Mouse (Mus musculus) MEL (cell line): ENCODE measurements around the gene Gm20696. TPM values are rescaled to one million over a fixed set of nuclear protein-coding genes. Genes with fewer than 3 reads are reported as not detected.

Experiments used
- DNase-seq: peaks from one replicate; pipeline ENCODE4 v3.0.0; 2011; ENCODE audit warnings: low read depth, low spot score
- H3K27ac ChIP-seq: 2 replicates; pipeline ENCODE4 v1.5.1; 2012; ENCODE audit warnings: low read depth, mild to moderate bottlenecking, control low read depth, low read length, moderate library complexity; ENCODE audit not compliant: control insufficient read depth
- H3K27me3 ChIP-seq, 2 experiments: fragments of 150-350 bp in 1 of 2; sonication (generic) in 1 of 2; 2 replicates each; pipeline ENCODE4 v1.6.1; 2012; ENCODE audit warnings: low read length in 2 of 2, mild to moderate bottlenecking in 2 of 2, improper control_type of control experiment in 1 of 2, moderate library complexity in 1 of 2; ENCODE audit not compliant: insufficient read depth in 2 of 2, control insufficient read depth in 1 of 2
- H3K36me3 ChIP-seq, 2 experiments: 2 replicates each; pipeline ENCODE4 v1.6.1; 2012 to 2014; ENCODE audit warnings: low read length in 2 of 2, improper control_type of control experiment in 1 of 2, inconsistent platforms in 1 of 2, mild to moderate bottlenecking in 1 of 2; ENCODE audit not compliant: insufficient read depth in 2 of 2, control insufficient read depth in 1 of 2
- H3K4me1 ChIP-seq, 2 experiments: fragments of 150-350 bp in 1 of 2; sonication (generic) in 1 of 2; 2 replicates each; pipeline ENCODE4 v1.6.1; 2012; ENCODE audit warnings: low read length in 2 of 2, improper control_type of control experiment in 1 of 2, mild to moderate bottlenecking in 1 of 2; ENCODE audit not compliant: insufficient read depth in 2 of 2, control insufficient read depth in 1 of 2
- H3K4me3 ChIP-seq, 2 experiments: fragments of 150-350 bp in 1 of 2; sonication (generic) in 1 of 2; 2 replicates each; pipeline ENCODE4 v1.5.1; 2012; ENCODE audit warnings: low read depth in 2 of 2, low read length in 2 of 2, mild to moderate bottlenecking in 2 of 2, moderate library complexity in 2 of 2, control low read depth in 1 of 2, improper control_type of control experiment in 1 of 2; ENCODE audit not compliant: control insufficient read depth in 1 of 2, insufficient read depth in 1 of 2
- H3K79me2 ChIP-seq: 2 replicates; pipeline ENCODE4 v1.6.1; 2012; ENCODE audit warnings: mild to moderate bottlenecking, low read length, moderate library complexity; ENCODE audit not compliant: control insufficient read depth, poor library complexity, insufficient read depth
- H3K9ac ChIP-seq: 2 replicates; pipeline ENCODE4 v1.6.1; 2012; ENCODE audit warnings: low read depth, mild to moderate bottlenecking, control low read depth, low read length, moderate library complexity; ENCODE audit not compliant: control insufficient read depth, poor library complexity, severe bottlenecking
- H3K9me3 ChIP-seq: fragments of 150-350 bp; sonication (generic); replicated peaks from 2 replicates; pipeline ENCODE4 v1.6.1; 2012; ENCODE audit warnings: mild to moderate bottlenecking, low read length, improper control_type of control experiment, moderate library complexity; ENCODE audit not compliant: insufficient read depth
- CHD2 ChIP-seq: IDR thresholded peaks from 2 replicates; pipeline ENCODE4 v1.6.1; 2011; ENCODE audit warnings: low read length, improper control_type of control experiment
- E2F4 ChIP-seq: IDR thresholded peaks from 2 replicates; pipeline ENCODE4 v1.6.1; 2011; ENCODE audit warnings: low read depth, low read length, improper control_type of control experiment, borderline replicate concordance
- GATA1 ChIP-seq: IDR thresholded peaks from 2 replicates; pipeline ENCODE4 v1.6.1; 2011; ENCODE audit warnings: low read depth, low read length, improper control_type of control experiment
- JUND ChIP-seq: IDR thresholded peaks from 2 replicates; pipeline ENCODE4 v1.6.1; 2011; ENCODE audit warnings: low read depth, mild to moderate bottlenecking, improper control_type of control experiment, low read length
- KAT2A ChIP-seq: conservative IDR thresholded peaks from 2 replicates; pipeline ENCODE4 v1.6.1; 2012; ENCODE audit warnings: low read depth, low read length, improper control_type of control experiment, inconsistent platforms
- MAFK ChIP-seq: IDR thresholded peaks from 2 replicates; pipeline ENCODE4 v1.6.1; 2011; ENCODE audit warnings: low read depth, mild to moderate bottlenecking, low read length, improper control_type of control experiment, borderline replicate concordance
- MAZ ChIP-seq: IDR thresholded peaks from 2 replicates; pipeline ENCODE4 v1.6.1; 2012; ENCODE audit warnings: low read depth, mild to moderate bottlenecking, inconsistent platforms, low read length, improper control_type of control experiment
- MXI1 ChIP-seq: IDR thresholded peaks from 2 replicates; pipeline ENCODE4 v1.6.1; 2011; ENCODE audit warnings: mild to moderate bottlenecking, low read depth, low read length, improper control_type of control experiment
- MYB ChIP-seq: IDR thresholded peaks from 2 replicates; pipeline ENCODE4 v1.6.1; 2011; ENCODE audit warnings: mild to moderate bottlenecking, low read depth, low read length, improper control_type of control experiment
- MYC ChIP-seq: IDR thresholded peaks from 2 replicates; pipeline ENCODE4 v1.6.1; 2011; ENCODE audit warnings: low read depth, mild to moderate bottlenecking, low read length, improper control_type of control experiment, moderate library complexity
- POLR2A ChIP-seq, 2 experiments: IDR thresholded peaks; 2 replicates each; pipeline ENCODE4 v1.6.1; 2011 to 2012; ENCODE audit warnings: low read length in 2 of 2, mild to moderate bottlenecking in 2 of 2, control low read depth in 1 of 2, improper control_type of control experiment in 1 of 2, low read depth in 1 of 2, moderate library complexity in 1 of 2; ENCODE audit not compliant: control insufficient read depth in 1 of 2, insufficient read depth in 1 of 2, poor library complexity in 1 of 2
- POLR2AphosphoS2 ChIP-seq: IDR thresholded peaks from 2 replicates; pipeline ENCODE4 v1.6.1; 2011; ENCODE audit warnings: low read length, improper control_type of control experiment
- RAD21 ChIP-seq: IDR thresholded peaks from 2 replicates; pipeline ENCODE4 v1.6.1; 2011; ENCODE audit warnings: mild to moderate bottlenecking, low read depth, low read length, improper control_type of control experiment
- RCOR1 ChIP-seq: IDR thresholded peaks from 2 replicates; pipeline ENCODE4 v1.6.1; 2012; ENCODE audit warnings: low read depth, mild to moderate bottlenecking, inconsistent platforms, low read length, improper control_type of control experiment
- TAL1 ChIP-seq: IDR thresholded peaks from 2 replicates; pipeline ENCODE4 v1.6.1; 2012; ENCODE audit warnings: mild to moderate bottlenecking, inconsistent platforms, low read length, moderate library complexity, mixed read lengths
- TBP ChIP-seq: IDR thresholded peaks from 2 replicates; pipeline ENCODE4 v1.8.0; 2011; ENCODE audit warnings: low read depth, low read length, improper control_type of control experiment
- UBTF ChIP-seq: IDR thresholded peaks from 2 replicates; pipeline ENCODE4 v1.6.1; 2012; ENCODE audit warnings: low read depth, mild to moderate bottlenecking, inconsistent platforms, low read length, improper control_type of control experiment, moderate library complexity, borderline replicate concordance; ENCODE audit not compliant: insufficient read depth
- ZC3H11A ChIP-seq: IDR thresholded peaks from 2 replicates; pipeline ENCODE4 v1.6.1; 2012; ENCODE audit warnings: low read depth, mild to moderate bottlenecking, inconsistent platforms, low read length, improper control_type of control experiment
- ZKSCAN1 ChIP-seq: IDR thresholded peaks from 2 replicates; pipeline ENCODE4 v1.6.1; 2012; ENCODE audit warnings: low read depth, mild to moderate bottlenecking, inconsistent platforms, low read length, improper control_type of control experiment, moderate library complexity
- ZMIZ1 ChIP-seq: IDR thresholded peaks from 2 replicates; pipeline ENCODE4 v1.6.1; 2012; ENCODE audit warnings: low read depth, mild to moderate bottlenecking, inconsistent platforms, low read length, improper control_type of control experiment, moderate library complexity
- polyA plus RNA-seq, 2 experiments: library from polyadenylated mRNA; stranded (reverse) in 1 of 2; unstranded in 1 of 2; fragments of >175 nt in 1 of 2; fragments of >200 nt in 1 of 2; gene quantifications; 2 replicates each; pipeline versions ENCODE4 v1.2.1 to v1.2.4; 2012; ENCODE audit warnings: low replicate concordance in 2 of 2, low read depth in 1 of 2; ENCODE audit not compliant: insufficient read length in 2 of 2, insufficient read depth in 1 of 2, missing spikeins in 1 of 2
- total RNA-seq: library from RNA; depleted of rRNA; stranded (reverse); fragments of 300-350 nt; gene quantifications from 2 replicates; pipeline ENCODE4 v1.2.3, GENCODE M21; 2012

Gm20696 gene
- total and polyA plus RNA-seq, 3 experiments: 0.07 to 0.39 TPM; not detected in 1

DNA sequence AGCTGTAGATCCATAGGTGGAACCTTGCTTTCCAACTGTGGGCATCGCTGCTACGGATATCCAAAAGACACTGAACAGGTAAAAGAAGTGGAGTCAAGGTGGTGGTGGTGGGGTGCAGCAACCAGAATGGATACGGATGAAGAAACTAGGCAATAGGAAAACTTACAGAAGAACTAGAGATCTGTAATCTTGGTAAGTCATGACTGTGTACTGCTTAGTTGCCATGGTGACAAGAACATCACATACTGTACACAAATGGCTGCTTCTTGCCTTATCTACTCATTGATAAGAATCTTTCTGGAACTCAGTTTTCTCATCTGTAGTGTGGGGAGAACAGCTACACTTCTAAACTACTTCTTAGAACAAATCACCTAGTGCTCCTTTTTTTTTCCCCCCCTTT is 446.1 kb downstream of the Gm20696 start:
- no peaks in the 10 kb centered on the region for H3K9me3 ChIP-seq
- TF ChIP-seq POLR2A (IDR thresholded peaks at IDR 0.05; ENCODE audit: control insufficient read depth in 1 of 2, insufficient read depth in 1 of 2, low read depth in 1 of 2, low read length in 2 of 2, poor library complexity in 1 of 2) (no peak), GATA1 (0 out of 2 replicates have a peak, but pooled peaks have one; percentile 13)
- H3K27ac ChIP-seq: no peak overlapping the region
- no peak for DNase-seq
- no peaks in the 10 kb centered on the region for H3K4me1 ChIP-seq
- H3K27me3 ChIP-seq: no peaks in the 10 kb centered on the region
- H3K79me2 ChIP-seq: no peaks in the 10 kb centered on the region
- no peak overlapping the region for H3K9ac ChIP-seq
- no peak overlapping the region for H3K4me3 ChIP-seq
- H3K36me3 ChIP-seq: no peaks in the 10 kb centered on the region

GRCm38 (mm10) chr6:99217846-99218245 is 448.8 kb downstream of the Gm20696 start:
- no peak overlapping the region for H3K27ac ChIP-seq
- TF ChIP-seq TBP: no peak
- TF ChIP-seq MAZ: no peak
- TF ChIP-seq MXI1: no peak
- no peak for TF ChIP-seq ZKSCAN1
- no peak for TF ChIP-seq JUND
- TF ChIP-seq MAFK: no peak
- TF ChIP-seq MYB: no peak
- TF ChIP-seq POLR2AphosphoS2: no peak
- no peak for TF ChIP-seq E2F4
- TF ChIP-seq UBTF: no peak
- TF ChIP-seq RCOR1: no peak
- TF ChIP-seq GATA1: no peak
- no peak for TF ChIP-seq CHD2
- no peak for TF ChIP-seq RAD21

DNA sequence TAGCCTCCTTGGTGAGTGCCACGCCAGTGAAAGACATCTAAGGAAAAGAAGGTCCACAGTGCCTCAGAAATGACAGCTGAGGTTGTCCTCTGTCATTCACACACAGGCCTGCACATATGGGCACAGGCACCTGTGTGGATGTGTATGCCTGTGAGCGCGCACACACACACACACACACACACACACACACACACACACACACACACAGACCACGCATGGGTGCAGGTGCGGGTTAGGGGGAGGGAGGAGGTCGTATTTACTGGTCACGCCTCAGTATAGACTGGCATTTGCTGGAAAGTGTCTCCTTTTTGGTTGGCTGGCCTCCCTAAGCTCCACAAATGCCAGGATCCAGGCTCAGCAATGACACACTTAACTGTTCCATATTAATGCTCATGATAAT is 449.4 kb downstream of the Gm20696 start:
- H3K27ac ChIP-seq: no peak overlapping the region
- H3K36me3 ChIP-seq: no peaks in the 10 kb centered on the region
- no peak overlapping the region for H3K4me3 ChIP-seq
- no peaks in the 10 kb centered on the region for H3K27me3 ChIP-seq
- H3K79me2 ChIP-seq: no peaks in the 10 kb centered on the region
- DNase-seq: no peak
- TF ChIP-seq MYC: no peak
- no peak for TF ChIP-seq MAFK
- TF ChIP-seq TAL1: no peak
- no peak for TF ChIP-seq ZMIZ1
- no peak for TF ChIP-seq KAT2A
- no peak for TF ChIP-seq ZC3H11A
- no peak for TF ChIP-seq ZKSCAN1
- H3K4me1 ChIP-seq: no peaks in the 10 kb centered on the region
- H3K9me3 ChIP-seq: no peaks in the 10 kb centered on the region
- no peak overlapping the region for H3K9ac ChIP-seq

More at GRCm38 (mm10) chr6:99217846-99218245, 448.8 kb downstream of the Gm20696 start:
- Histone ChIP-seq H3K4me1 (no peaks in the 10 kb centered on the region), H3K9ac (no peak overlapping the region), H3K79me2 (no peaks in the 10 kb centered on the region), H3K27me3 (no peaks in the 10 kb centered on the region), H3K36me3 (no peaks in the 10 kb centered on the region), H3K4me3 (no peak overlapping the region), H3K9me3 (no peaks in the 10 kb centered on the region)
- DNase-seq: no peak
